Mouse (Mus musculus): ENCODE results near the gene Fam219a.
A peak's percentile ranks its signal among the peaks of the same experiment; 100 is the strongest.

The Fam219a gene

DNA sequence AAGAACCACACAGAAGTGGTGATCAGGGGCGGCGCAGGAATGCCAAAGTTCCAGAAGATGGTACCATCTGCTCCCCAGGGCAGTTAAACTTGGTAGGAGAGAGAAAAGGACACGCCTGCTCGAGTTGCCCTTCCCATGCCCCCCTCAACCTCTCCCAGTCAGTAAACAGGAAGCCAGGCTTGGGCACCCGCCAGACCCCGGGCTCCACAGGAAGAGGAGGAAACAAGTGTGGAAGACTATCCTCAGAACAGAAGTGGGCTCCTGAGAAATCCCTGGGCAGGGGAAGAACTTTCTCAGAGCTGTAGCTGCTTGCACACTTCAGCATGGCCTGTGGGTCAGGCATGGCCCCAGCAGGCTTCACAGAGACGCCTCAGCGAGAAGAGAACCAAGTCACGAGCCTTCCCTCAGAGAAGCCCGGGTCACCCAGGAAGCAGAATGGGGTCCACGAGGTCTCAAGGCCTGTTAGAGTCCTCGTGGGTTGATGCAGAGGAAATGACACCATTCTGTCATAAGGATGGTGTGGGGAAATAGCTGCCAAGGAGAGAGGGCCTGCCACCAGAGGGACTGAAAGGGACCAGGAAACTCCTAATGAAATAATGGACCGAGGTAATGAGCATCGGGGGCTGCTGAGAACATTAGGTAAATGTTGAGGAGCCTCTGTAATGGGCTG lies 14.2 kb downstream of the Fam219a start:
- no peak for DNase-seq (ENCODE audit: low spot score in 2 of 2)

- no peak for DNase-seq (ENCODE audit: low spot score in 2 of 2)
These were observed 16.2 kb downstream of the Fam219a start for GRCm38 (mm10) chr4:41553116-41553515.

DNA sequence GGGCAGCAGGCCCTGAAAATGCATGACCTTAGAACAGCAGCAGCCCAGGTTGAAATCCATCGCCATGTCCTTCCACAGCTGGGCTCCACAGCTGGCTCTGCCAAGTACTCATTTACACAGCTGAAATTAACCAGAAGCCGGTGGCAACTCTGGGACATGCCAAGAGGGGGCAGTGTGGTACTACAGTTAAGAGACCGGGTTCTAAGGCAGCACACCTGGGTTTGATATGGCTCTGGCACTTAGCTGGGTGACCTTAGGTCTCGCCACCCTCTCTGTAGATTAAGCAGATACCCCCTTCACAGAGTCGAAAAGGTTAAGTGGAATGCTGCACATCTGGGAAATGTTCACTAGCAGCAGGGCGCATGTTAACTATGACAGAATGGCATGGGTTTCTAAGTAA lies 16.8 kb downstream of the Fam219a start:
- DNase-seq (ENCODE audit: low spot score in 2 of 2) = peak; percentile 68 to 75

- no peak for DNase-seq (ENCODE audit: low spot score in 2 of 2)
These were observed 22.3 kb downstream of the Fam219a start for GRCm38 (mm10) chr4:41547086-41547485.

DNA sequence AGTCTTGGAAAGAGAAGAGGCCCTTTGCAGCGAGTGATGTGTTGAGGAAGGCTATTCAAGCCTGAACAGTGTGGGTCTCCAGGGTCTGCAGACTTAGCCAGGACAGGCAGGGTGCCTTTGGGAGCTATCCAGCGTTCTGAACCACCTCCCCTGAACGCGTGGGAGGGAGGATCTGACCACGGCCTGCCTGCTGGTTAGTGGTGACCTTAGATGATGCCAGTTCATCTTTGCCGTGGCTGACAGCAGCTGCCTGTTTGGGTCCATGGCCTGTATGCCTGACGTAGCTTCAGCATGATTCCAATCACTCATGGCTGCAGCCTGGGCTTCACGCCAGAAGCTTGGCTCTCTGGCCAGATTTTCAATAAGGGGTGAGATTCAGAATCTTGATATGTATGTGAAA lies 23.4 kb downstream of the Fam219a start:
- no peak for DNase-seq (ENCODE audit: low spot score in 2 of 2)

GRCm38 (mm10) chr4:41542136-41542535 lies 27.2 kb downstream of the Fam219a start:
- no peak for DNase-seq (ENCODE audit: low spot score in 2 of 2)

DNA sequence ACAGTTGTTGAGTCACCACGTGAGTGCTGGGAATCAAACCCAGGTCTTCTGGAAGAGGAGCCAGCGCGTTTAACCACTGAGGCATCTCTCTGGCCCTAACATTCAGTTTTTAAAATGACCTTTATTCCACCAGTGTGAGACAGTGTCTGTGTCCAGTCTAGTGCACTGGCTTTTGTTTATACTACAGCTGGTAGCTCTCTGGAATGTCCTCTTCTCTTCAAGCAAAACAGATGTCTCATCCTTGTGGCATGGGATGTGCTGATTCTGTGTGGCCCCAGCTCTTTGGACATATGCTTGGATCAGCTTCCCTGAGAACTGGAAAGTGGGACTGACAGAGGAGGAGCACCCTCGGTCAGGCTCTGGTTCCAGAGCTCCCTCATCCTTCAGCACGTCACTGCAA lies 34.5 kb downstream of the Fam219a start:
- no peak for DNase-seq (ENCODE audit: low spot score in 2 of 2)

DNA sequence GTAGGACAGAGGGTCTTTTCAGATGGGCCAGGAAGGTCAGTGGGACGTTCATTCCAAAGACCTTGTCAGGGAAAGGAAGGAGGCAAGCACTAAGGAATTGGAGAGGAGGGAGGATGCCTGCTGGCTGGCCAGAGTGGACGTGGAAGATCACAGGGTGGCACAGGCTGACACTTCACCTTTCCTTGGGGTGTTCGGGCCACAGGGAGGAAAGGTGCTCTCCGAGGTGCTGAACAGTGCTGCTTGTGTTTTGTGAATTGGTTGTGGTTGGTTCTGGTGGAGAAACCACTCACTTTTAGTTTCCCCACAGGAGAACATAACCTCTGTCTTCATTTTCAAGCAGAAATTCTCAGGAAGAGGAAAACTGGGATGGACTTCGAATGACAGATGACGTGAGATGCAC lies 36.9 kb downstream of the Fam219a start:
- DNase-seq (ENCODE audit: low spot score in 2 of 2) = no peak

- no peak for DNase-seq (ENCODE audit: low spot score in 2 of 2)
These were observed 41.3 kb downstream of the Fam219a start for GRCm38 (mm10) chr4:41527996-41528395.

- DNase-seq (ENCODE audit: low spot score in 2 of 2) = no peak
These were observed 42.3 kb downstream of the Fam219a start for GRCm38 (mm10) chr4:41527076-41527475.

- no peak for DNase-seq (ENCODE audit: low spot score in 2 of 2)
These were observed 42.8 kb downstream of the Fam219a start for GRCm38 (mm10) chr4:41526553-41526952.

DNA sequence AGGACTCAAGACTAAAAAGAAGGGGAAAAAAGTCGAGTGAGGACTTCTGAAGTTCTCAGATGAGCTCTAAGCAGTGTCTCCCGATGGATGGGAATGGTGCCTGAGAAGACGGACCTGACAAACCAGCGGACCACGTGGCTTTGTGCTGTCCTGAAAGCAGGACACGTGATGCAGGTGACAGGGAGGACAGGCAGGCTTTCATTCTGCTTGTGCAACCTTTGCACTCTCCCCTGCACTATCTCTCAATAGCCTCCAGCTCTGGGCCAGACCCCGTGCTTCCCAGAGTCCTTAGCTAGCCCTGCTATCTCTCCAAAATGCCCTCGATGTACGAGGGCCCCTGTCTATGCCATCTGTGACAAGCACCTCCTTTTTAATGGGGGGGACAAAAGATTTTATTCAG lies 44.5 kb downstream of the Fam219a start:
- DNase-seq (ENCODE audit: low spot score in 2 of 2) = no peak

DNA sequence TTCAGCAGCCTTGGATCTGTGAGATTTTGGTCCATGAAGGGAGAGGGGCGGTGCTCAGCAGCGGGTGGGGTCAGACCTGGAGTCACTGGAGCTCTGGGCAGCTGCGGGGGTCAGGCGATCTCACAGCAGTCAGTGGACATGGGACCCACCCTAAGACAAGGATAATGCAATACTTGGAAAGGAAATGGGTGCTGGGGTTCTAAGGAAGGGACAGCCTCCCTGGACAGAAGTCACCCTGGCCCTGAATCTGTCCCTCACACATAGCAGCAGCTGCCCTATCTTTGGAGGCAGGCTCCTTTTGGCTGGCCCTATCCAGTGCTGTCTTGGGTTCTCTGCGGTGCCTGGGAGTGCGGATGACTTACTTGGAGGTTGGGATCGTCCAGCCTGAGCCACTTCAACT lies 45.5 kb downstream of the Fam219a start:
- no peak for DNase-seq (ENCODE audit: low spot score in 2 of 2)

DNA sequence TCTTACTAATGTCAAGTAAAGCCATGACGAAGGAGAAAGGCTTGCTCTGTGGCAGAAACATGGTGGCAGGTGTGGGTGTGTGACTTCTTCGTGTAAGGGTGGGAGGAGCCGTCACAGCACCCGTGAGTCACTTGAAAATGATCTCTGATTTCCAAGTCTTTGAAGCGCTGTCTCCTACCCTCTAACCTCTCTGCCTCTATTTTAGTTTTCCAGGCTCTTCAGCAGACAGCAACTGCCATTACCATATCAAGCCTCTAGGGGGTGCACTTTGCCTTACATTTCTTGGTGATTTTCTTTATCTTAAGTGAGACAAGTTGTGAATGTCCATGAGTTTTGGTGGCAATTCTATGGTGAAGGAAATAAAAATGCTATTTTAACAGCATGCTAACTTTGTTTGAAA lies 46.5 kb downstream of the Fam219a start:
- peak in 1 of 2 experiments; percentile 77 for DNase-seq (ENCODE audit: low spot score in 2 of 2)

DNA sequence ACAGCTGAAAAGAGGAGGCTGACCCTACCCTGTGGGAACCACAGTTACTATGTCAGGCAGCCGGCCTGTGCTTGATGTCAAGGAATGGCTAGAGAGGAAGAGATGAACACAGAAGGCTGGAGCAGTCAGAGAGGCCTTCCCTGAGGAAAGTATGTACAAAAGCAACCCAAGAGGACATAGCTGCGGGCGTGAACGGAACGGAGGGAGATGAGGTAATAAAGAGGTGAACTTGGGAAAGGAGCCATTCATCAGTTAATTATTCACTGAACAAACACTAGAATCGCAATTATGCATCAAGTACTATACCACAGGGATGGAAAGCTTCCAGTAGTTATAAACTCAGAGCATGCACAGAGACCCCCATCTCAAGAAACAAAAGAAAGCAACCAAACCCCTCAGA lies 47.2 kb downstream of the Fam219a start:
- DNase-seq (ENCODE audit: low spot score in 2 of 2) = no peak

- DNase-seq (ENCODE audit: low spot score in 2 of 2) = no peak
These were observed 48.7 kb downstream of the Fam219a start for GRCm38 (mm10) chr4:41520641-41521040.

- DNase-seq (ENCODE audit: low spot score in 2 of 2) = no peak
These were observed 50.1 kb downstream of the Fam219a start for GRCm38 (mm10) chr4:41519195-41519594.

DNA sequence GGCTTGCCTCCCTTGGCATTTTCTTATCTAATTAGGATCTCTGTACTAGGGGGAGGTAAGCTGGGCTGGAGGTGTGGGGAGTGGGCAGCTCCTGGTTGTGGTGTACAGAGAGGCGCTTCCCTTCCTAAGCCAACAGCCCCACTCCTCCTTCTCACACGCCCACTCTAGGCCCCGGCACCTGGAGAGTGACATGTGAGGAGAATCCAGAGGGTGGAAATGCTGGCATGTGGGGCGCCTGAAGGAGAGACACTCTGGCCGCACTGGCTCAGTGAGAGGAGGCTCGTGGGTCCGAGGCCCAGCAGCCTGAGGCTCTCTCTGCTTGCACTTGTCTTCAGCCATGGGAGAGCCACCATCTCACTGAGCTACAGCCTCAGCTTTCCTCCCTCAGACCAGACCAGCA lies 51.0 kb downstream of the Fam219a start:
- peak in 1 of 2 experiments; percentile 48 for DNase-seq (ENCODE audit: low spot score in 2 of 2)

- DNase-seq (ENCODE audit: low spot score in 2 of 2) = no peak
These were observed 52.1 kb downstream of the Fam219a start, which contains the start of gene 1110017D15Rik for GRCm38 (mm10) chr4:41517233-41517632. TSS of gene 1110017D15Rik (minus strand) at chr4:41517333.

DNA sequence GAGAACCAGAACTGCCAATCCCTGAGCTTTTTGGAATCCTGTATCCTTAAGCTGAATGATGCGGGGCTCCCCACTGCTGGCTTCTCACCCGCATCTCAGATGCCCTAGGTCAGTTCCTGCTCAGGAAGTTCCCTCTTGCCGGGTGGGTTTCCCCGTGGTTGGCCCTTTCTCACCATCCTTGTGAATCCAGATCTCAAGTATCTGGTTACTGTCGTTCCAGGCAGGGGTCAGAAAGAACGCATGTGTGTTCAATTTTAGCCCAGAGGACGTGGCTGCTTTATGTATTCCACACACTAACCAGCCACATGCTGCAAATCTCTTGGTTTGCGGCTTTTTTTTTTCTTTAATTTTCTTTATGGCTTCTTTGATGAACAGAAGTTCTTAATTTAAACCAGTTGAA lies 55.6 kb downstream of the Fam219a start:
- no peak for DNase-seq (ENCODE audit: low spot score in 2 of 2)

DNA sequence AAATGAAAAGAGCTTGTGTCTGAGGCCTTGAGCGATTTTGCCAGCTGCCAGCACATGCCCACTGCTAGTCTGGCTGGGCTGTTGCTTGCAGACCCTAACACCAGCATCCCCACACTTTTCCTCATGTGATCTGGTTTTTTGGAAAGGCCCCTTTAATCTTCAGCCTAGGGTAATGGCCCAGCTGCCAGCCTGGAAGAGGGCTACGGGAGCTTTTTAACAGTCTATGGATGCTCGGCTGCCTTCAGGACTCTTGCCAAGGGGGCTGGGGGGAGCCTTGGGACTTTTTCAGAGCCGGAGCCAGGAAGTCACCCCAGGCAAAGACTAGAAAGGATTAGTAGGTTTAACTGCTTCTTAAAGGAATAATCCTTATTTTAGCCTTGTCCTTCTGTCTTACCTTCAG lies 56.0 kb downstream of the Fam219a start:
- no peak for DNase-seq (ENCODE audit: low spot score in 2 of 2)

GRCm38 (mm10) chr4:41507998-41508397 lies 61.3 kb downstream of the Fam219a start:
- DNase-seq (ENCODE audit: low spot score in 2 of 2) = no peak

GRCm38 (mm10) chr4:41507326-41507924 lies 61.9 kb downstream of the Fam219a start:
- DNase-seq (ENCODE audit: low spot score in 2 of 2) = no peak

DNA sequence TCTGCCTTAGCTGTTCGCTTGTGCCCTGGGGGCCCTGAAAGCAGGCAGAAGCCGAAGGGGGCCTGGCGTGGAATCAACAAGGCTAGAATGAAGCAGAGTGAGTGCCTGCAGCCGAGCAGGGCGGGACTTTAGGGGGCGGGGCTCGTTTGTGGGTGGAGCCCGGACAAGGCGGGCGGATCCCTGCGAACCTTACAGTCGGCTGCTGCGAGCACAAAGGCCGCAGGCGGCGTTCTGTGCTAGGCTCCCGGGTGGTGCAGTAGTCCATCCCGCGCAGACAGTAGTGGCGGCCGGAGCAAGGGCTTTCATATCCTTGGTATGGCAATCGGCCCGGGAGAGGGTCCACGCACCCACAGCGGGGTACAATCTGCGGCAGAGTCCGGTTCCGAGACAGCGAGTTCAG lies 62.4 kb downstream of the Fam219a start:
- peak; percentile 80 to 81 for DNase-seq (ENCODE audit: low spot score in 2 of 2)

Data from frontal cortex, postnatal 36 days (tissue).